Mouse (Mus musculus) stomach, embryonic 16.5 days (tissue): ENCODE measurements around the gene Slc23a4. TPM values are rescaled to one million over a fixed set of nuclear protein-coding genes. Genes with fewer than 3 reads are reported as not detected.

ENCODE experiments used
- ATAC-seq: fragments of 200-750 bp; cut with Nextera tagmentation; 2 replicates; pipeline ENCODE4 v1.8.0; 2017; ENCODE audit warnings: moderate number of reproducible peaks, moderate TSS enrichment; ENCODE audit not compliant: insufficient read depth, low FRiP score
- H3K27ac ChIP-seq: fragments of 300-500 bp; sonication (generic); 2 replicates; pipeline ENCODE4 v1.5.1; 2014; ENCODE audit warnings: low read length
- H3K27me3 ChIP-seq: fragments of 300-500 bp; sonication (generic); 2 replicates; pipeline ENCODE4 v1.6.1; 2014; ENCODE audit warnings: low read length, control low read depth, mixed read lengths; ENCODE audit not compliant: control insufficient read depth, insufficient read depth
- H3K36me3 ChIP-seq: fragments of 300-500 bp; sonication (generic); 2 replicates; pipeline ENCODE4 v1.6.1; 2014; ENCODE audit warnings: low read length; ENCODE audit not compliant: control insufficient read depth, insufficient read depth
- H3K4me1 ChIP-seq: fragments of 300-500 bp; sonication (generic); 2 replicates; pipeline ENCODE4 v1.6.1; 2014; ENCODE audit warnings: low read length, control low read depth, mixed read lengths; ENCODE audit not compliant: control insufficient read depth, insufficient read depth
- H3K4me2 ChIP-seq: fragments of 300-500 bp; sonication (generic); 2 replicates; pipeline ENCODE4 v1.6.1; 2014; ENCODE audit warnings: low read depth, low read length, mixed read lengths
- H3K4me3 ChIP-seq: fragments of 300-500 bp; sonication (generic); replicated peaks from 2 replicates; pipeline ENCODE4 v1.5.1; 2014; ENCODE audit warnings: mild to moderate bottlenecking, low read length
- H3K9ac ChIP-seq: fragments of 300-500 bp; sonication (generic); 2 replicates; pipeline ENCODE4 v1.6.1; 2014; ENCODE audit warnings: low read length
- H3K9me3 ChIP-seq: fragments of 300-500 bp; sonication (generic); replicated peaks from 2 replicates; pipeline ENCODE4 v1.6.1; 2016; ENCODE audit warnings: low read length, control low read depth; ENCODE audit not compliant: control insufficient read depth
- WGBS: fragments of 180-500 bp; shearing (Covaris S2); extraction: QIAGEN DNeasy Blood & Tissue Kit; methylation state at CpG from one replicate; pipeline ENCODE4 v1.1.7; 2014; 5-methylcytosine and 5-hydroxymethylcytosine counted together
- polyA plus RNA-seq: library from polyadenylated mRNA; unstranded; fragments of >200 nt; fragmentation: Nextera tagmentation; extraction: Ambion mirVana; gene quantifications from 2 replicates; pipeline ENCODE4 v1.2.1, GENCODE M21; 2015

Gene Slc23a4
- polyA plus RNA-seq: 4.3 and 5.1 TPM in 2 replicates

- 9% methylated on average over 20 of the region's 20 CpGs for WGBS
- H3K27me3 ChIP-seq: no peaks in the 10 kb centered on the region
- peak; percentile 61 for ATAC-seq
- peak within 1 kb of the TSS; percentile 74 for H3K27ac ChIP-seq
- peak within 1 kb of the TSS; percentile 19 for H3K4me3 ChIP-seq
- H3K9ac ChIP-seq: peak within 1 kb of the TSS; percentile 46
- no peaks in the 10 kb centered on the region for H3K9me3 ChIP-seq
- peak within 1 kb of the TSS; percentile 46 for H3K4me2 ChIP-seq
- H3K4me1 ChIP-seq: peaks cover 10% of the 10 kb centered on the region
- H3K36me3 ChIP-seq: no peaks in the 10 kb centered on the region
Observed at GRCm38 (mm10) chr6:34988081-34988761, at the start of gene Slc23a4. Gene Slc23a4 (minus strand): TSS chr6:34988404.

DNA sequence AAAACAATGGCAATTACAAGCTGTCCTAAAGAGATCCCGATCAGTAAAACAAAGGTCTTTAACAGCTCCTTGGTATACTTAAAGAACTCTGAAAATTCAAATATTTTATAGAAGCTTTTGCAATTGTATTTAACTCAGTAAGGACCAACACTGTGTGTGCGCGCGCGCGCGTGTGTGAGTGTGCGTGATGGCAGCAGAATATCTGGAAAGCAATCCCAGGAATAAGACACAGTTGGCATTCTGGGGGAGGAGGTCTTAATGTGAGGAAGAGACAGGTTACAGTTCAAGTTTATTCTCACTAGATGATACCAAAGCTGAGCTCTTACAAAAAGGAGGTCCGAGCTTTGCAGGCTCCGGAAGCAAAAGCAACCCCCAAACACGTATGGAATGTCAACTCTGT is 45.1 kb upstream of the Slc23a4 start:
- Histone ChIP-seq H3K4me2 (no peak overlapping the region), H3K4me3 (no peak overlapping the region), H3K36me3 (no peaks in the 10 kb centered on the region), H3K9me3 (no peaks in the 10 kb centered on the region), H3K4me1 (no peaks in the 10 kb centered on the region), H3K9ac (no peak overlapping the region), H3K27me3 (no peaks in the 10 kb centered on the region), H3K27ac (no peak overlapping the region)
- no peak for ATAC-seq
- WGBS: 91% methylated on average over 11 of the region's 11 CpGs

DNA sequence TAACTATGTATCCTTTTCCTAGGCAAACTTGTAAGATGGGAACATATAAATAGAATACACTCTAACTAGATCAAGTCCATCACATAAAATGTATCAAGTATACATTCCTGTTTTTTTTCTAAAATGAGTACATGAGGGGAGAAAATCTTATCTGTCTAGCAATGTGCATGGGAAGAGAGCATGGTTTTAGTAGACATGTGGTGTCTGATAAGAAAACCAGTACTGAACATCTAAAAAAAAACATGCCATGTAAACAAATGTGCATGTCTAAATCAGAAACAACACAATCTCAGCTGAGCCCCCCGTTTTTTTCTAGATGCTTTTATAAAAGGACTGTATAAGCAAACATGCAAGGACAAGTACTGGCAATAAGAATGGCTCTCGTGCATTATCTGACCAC is 44.5 kb upstream of the Slc23a4 start:
- 67% methylated on average over 2 of the region's 2 CpGs for whole genome bisulfite sequencing
- H3K9me3 ChIP-seq: no peaks in the 10 kb centered on the region
- H3K9ac ChIP-seq: no peak overlapping the region
- H3K27ac ChIP-seq: no peak overlapping the region
- no peaks in the 10 kb centered on the region for H3K36me3 ChIP-seq
- ATAC-seq: no peak
- H3K4me1 ChIP-seq: peaks cover under 1% of the 10 kb centered on the region; the same call in 1 of the 2 replicates
- no peaks in the 10 kb centered on the region for H3K27me3 ChIP-seq
- no peak overlapping the region for H3K4me3 ChIP-seq
- H3K4me2 ChIP-seq: no peak overlapping the region

GRCm38 (mm10) chr6:35030811-35031210 is 42.6 kb upstream of the Slc23a4 start:
- H3K36me3 ChIP-seq: no peaks in the 10 kb centered on the region
- peaks cover 9% of the 10 kb centered on the region; the same call in 1 of the 2 replicates for H3K4me1 ChIP-seq
- 87% methylated on average over 4 of the region's 4 CpGs for WGBS
- no peaks in the 10 kb centered on the region for H3K27me3 ChIP-seq
- H3K9me3 ChIP-seq: no peaks in the 10 kb centered on the region
- no peak overlapping the region for H3K27ac ChIP-seq
- H3K4me3 ChIP-seq: no peak overlapping the region
- ATAC-seq: no peak
- no peak overlapping the region for H3K4me2 ChIP-seq
- no peak overlapping the region for H3K9ac ChIP-seq

GRCm38 (mm10) chr6:35030226-35030625 is 42.0 kb upstream of the Slc23a4 start:
- Histone ChIP-seq H3K9me3 (no peaks in the 10 kb centered on the region), H3K4me3 (no peak overlapping the region), H3K27me3 (no peaks in the 10 kb centered on the region), H3K4me1 (peaks cover 9% of the 10 kb centered on the region; the same call in 1 of the 2 replicates), H3K27ac (no peak overlapping the region), H3K4me2 (no peak overlapping the region), H3K36me3 (no peaks in the 10 kb centered on the region), H3K9ac (no peak overlapping the region)
- 71% methylated on average over 6 of the region's 6 CpGs for WGBS
- ATAC-seq: no peak

- 82% methylated on average over 2 of the region's 2 CpGs for WGBS
- H3K27ac ChIP-seq: no peak overlapping the region
- no peak for ATAC-seq
Observed at GRCm38 (mm10) chr6:35028023-35028422, 39.8 kb upstream of the Slc23a4 start.

DNA sequence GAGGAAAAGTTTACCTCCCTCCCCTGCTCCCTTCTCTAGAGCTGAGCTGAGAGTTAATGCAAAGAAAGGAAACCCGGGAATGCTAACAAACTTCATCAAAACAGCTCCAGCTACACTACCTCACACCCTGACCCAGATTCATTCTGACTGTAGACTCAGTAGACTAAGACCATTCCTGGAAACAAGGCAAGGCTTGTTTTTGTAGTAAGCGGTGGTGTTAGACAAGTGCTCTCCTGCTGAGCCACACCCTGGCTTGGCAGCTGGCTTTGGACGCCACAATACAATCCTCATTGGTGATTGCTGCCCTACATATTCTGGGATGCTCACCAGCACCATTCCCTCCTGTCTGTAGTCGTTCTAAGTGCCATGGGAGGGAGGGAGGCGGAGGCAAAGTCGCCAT is 39.1 kb upstream of the Slc23a4 start:
- Histone ChIP-seq H3K27me3 (no peaks in the 10 kb centered on the region), H3K4me1 (peaks cover 9% of the 10 kb centered on the region; the same call in 1 of the 2 replicates), H3K27ac (no peak overlapping the region), H3K9me3 (no peaks in the 10 kb centered on the region), H3K36me3 (no peaks in the 10 kb centered on the region), H3K9ac (no peak overlapping the region), H3K4me3 (no peak overlapping the region), H3K4me2 (no peak overlapping the region)
- 72% methylated on average over 6 of the region's 6 CpGs for WGBS
- ATAC-seq: no peak

More at GRCm38 (mm10) chr6:35028023-35028422, 39.8 kb upstream of the Slc23a4 start:
- Histone ChIP-seq H3K27me3 (no peaks in the 10 kb centered on the region), H3K4me3 (no peak overlapping the region), H3K4me1 (peaks cover 9% of the 10 kb centered on the region; the same call in 1 of the 2 replicates), H3K9ac (no peak overlapping the region), H3K4me2 (no peak overlapping the region), H3K36me3 (no peaks in the 10 kb centered on the region), H3K9me3 (no peaks in the 10 kb centered on the region)

DNA sequence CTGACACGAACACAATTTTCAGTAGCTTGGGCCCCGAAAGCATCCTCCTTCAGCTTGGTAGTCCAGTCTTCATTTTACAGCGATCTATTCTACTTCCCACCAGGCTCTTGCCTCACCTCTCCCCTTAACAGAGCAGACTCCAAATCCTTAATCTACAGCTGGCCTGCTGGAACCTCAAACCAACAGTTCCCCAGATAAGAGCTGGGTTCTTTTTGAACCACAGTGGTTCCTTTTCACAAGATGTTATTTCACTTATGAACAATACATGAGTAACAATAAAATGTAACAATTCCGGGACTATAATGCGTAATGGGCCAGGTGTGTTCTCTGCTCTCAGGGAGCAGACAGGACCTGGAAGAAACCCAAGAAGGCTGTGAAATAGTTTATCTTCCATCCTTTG is 28.4 kb upstream of the Slc23a4 start:
- no peak for ATAC-seq
- Histone ChIP-seq H3K36me3 (no peaks in the 10 kb centered on the region), H3K9me3 (no peaks in the 10 kb centered on the region), H3K4me1 (no peaks in the 10 kb centered on the region), H3K4me3 (no peak overlapping the region), H3K9ac (no peak overlapping the region), H3K27ac (no peak overlapping the region), H3K4me2 (no peak overlapping the region), H3K27me3 (no peaks in the 10 kb centered on the region)
- 88% methylated on average over 5 of the region's 5 CpGs for WGBS

DNA sequence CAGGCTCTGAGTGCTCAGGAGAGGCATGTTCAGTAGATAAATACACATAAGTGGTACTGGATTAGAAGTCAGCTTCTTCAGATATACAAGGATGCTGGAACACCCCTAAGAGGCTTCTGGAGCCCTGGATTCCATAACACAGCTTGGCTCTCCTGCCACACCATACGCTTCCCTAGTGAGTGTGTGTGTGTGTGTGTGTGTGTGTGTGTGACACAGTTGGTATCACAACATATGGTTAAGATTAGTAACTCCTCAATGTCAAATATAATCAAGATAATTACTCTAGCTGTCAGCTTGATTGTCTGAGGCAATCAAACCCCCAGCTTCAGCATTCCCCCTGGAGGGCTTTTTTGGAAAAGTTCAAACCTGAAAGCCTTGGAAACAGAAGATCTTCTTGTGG is 23.7 kb upstream of the Slc23a4 start:
- no peak overlapping the region for H3K4me2 ChIP-seq
- H3K36me3 ChIP-seq: no peaks in the 10 kb centered on the region
- 90% methylated on average over 1 of the region's 1 CpGs for WGBS
- no peaks in the 10 kb centered on the region for H3K4me1 ChIP-seq
- H3K27me3 ChIP-seq: no peaks in the 10 kb centered on the region
- no peak overlapping the region for H3K4me3 ChIP-seq
- no peaks in the 10 kb centered on the region for H3K9me3 ChIP-seq
- no peak for ATAC-seq
- H3K9ac ChIP-seq: no peak overlapping the region
- no peak overlapping the region for H3K27ac ChIP-seq
